Mouse (Mus musculus) E14TG2a.4 (cell line): ENCODE data around the gene Zc3h7b.

Source experiments
- H3K27me3 ChIP-seq: 2 replicates; pipeline ENCODE4 v1.6.1; 2014; ENCODE audit warnings: low read length, control low read depth; ENCODE audit not compliant: insufficient read depth
- H3K36me3 ChIP-seq: 2 replicates; pipeline ENCODE4 v1.6.1; 2014; ENCODE audit warnings: low read length, control low read depth; ENCODE audit not compliant: insufficient read depth
- H3K4me1 ChIP-seq: replicated peaks from 2 replicates; pipeline ENCODE4 v1.6.1; 2014; ENCODE audit warnings: low read depth, low read length, control low read depth
- H3K4me3 ChIP-seq: replicated peaks from 2 replicates; pipeline ENCODE4 v1.5.1; 2014; ENCODE audit warnings: mild to moderate bottlenecking, low read length
- H3K9me3 ChIP-seq: 2 replicates; pipeline ENCODE4 v1.6.1; 2014; ENCODE audit warnings: low read length, control low read depth
- CTCF ChIP-seq: conservative IDR thresholded peaks from 2 replicates; pipeline ENCODE4 v1.5.1; 2014; ENCODE audit warnings: low read length
- NANOG ChIP-seq: IDR thresholded peaks from 2 replicates; pipeline ENCODE4 v1.6.1; 2014; ENCODE audit warnings: borderline replicate concordance, low read length, mixed read lengths
- POU5F1 ChIP-seq: IDR thresholded peaks from 2 replicates; pipeline ENCODE4 v1.6.1; 2014; ENCODE audit warnings: low read length, borderline replicate concordance

Zc3h7b gene

GRCm38 (mm10) chr15:81804172-81804571, 59.3 kb downstream of the Zc3h7b start:
- Histone ChIP-seq H3K9me3 (no peaks in the 10 kb centered on the region), H3K4me1 (peaks cover 14% of the 10 kb centered on the region), H3K27me3 (peaks cover 51% of the 10 kb centered on the region), H3K4me3 (no peak overlapping the region), H3K36me3 (no peaks in the 10 kb centered on the region)
- TF ChIP-seq NANOG, result no peak

- Histone ChIP-seq H3K36me3 (no peaks in the 10 kb centered on the region), H3K9me3 (no peaks in the 10 kb centered on the region), H3K4me1 (peaks cover 18% of the 10 kb centered on the region), H3K4me3 (no peak overlapping the region), H3K27me3 (peaks cover 49% of the 10 kb centered on the region)
- no peak for TF ChIP-seq NANOG
- no peak for TF ChIP-seq CTCF
- no peak for TF ChIP-seq POU5F1
Observed at GRCm38 (mm10) chr15:81804883-81805282, 60.0 kb downstream of the Zc3h7b start.

GRCm38 (mm10) chr15:81805624-81806023, 60.8 kb downstream of the Zc3h7b start:
- Histone ChIP-seq H3K27me3 (peaks cover 49% of the 10 kb centered on the region), H3K4me3 (no peak overlapping the region), H3K4me1 (peaks cover 25% of the 10 kb centered on the region), H3K9me3 (no peaks in the 10 kb centered on the region), H3K36me3 (no peaks in the 10 kb centered on the region)
- TF ChIP-seq CTCF (no peak), NANOG (no peak), POU5F1 (no peak)

- no peak for TF ChIP-seq CTCF
- no peak for TF ChIP-seq POU5F1
- TF ChIP-seq NANOG, result no peak
- peaks cover 42% of the 10 kb centered on the region for H3K27me3 ChIP-seq
- no peaks in the 10 kb centered on the region for H3K36me3 ChIP-seq
- H3K4me3 ChIP-seq, result no peak overlapping the region
- no peaks in the 10 kb centered on the region for H3K9me3 ChIP-seq
- H3K4me1 ChIP-seq, result peaks cover 26% of the 10 kb centered on the region
Observed at GRCm38 (mm10) chr15:81806621-81807404, 62.0 kb downstream of the Zc3h7b start.

GRCm38 (mm10) chr15:81808799-81809198, 63.9 kb downstream of the Zc3h7b start:
- TF ChIP-seq CTCF, result no peak
- TF ChIP-seq POU5F1, result no peak
- TF ChIP-seq NANOG, result no peak
- H3K9me3 ChIP-seq, result no peaks in the 10 kb centered on the region
- H3K4me1 ChIP-seq, result peaks cover 32% of the 10 kb centered on the region
- H3K36me3 ChIP-seq, result no peaks in the 10 kb centered on the region
- H3K4me3 ChIP-seq, result no peak overlapping the region
- peaks cover 25% of the 10 kb centered on the region for H3K27me3 ChIP-seq

GRCm38 (mm10) chr15:81809550-81809949, 64.7 kb downstream of the Zc3h7b start:
- TF ChIP-seq POU5F1 (no peak), CTCF (no peak), NANOG (no peak)
- Histone ChIP-seq H3K36me3 (0 out of 2 replicates have a peak, but pooled peaks cover 2% of the 10 kb centered on the region), H3K27me3 (peaks cover 18% of the 10 kb centered on the region)

GRCm38 (mm10) chr15:81810150-81810549, 65.3 kb downstream of the Zc3h7b start:
- peaks cover 12% of the 10 kb centered on the region for H3K27me3 ChIP-seq
- H3K4me1 ChIP-seq, result peaks cover 37% of the 10 kb centered on the region
- H3K4me3 ChIP-seq, result peak overlapping the region; percentile 86
- no peaks in the 10 kb centered on the region for H3K9me3 ChIP-seq
- TF ChIP-seq CTCF, result no peak
- no peak for TF ChIP-seq POU5F1
- TF ChIP-seq NANOG, result no peak
- peaks cover 8% of the 10 kb centered on the region for H3K36me3 ChIP-seq

More at GRCm38 (mm10) chr15:81809550-81809949, 64.7 kb downstream of the Zc3h7b start:
- peak overlapping the region; percentile 86 for H3K4me3 ChIP-seq
- H3K4me1 ChIP-seq, result peaks cover 37% of the 10 kb centered on the region
- no peaks in the 10 kb centered on the region for H3K9me3 ChIP-seq

- H3K27me3 ChIP-seq, result peaks cover 8% of the 10 kb centered on the region
- no peaks in the 10 kb centered on the region for H3K9me3 ChIP-seq
- TF ChIP-seq POU5F1 (no peak), NANOG (no peak), CTCF (no peak)
- peaks cover 37% of the 10 kb centered on the region for H3K4me1 ChIP-seq
- peaks cover 16% of the 10 kb centered on the region for H3K36me3 ChIP-seq
- H3K4me3 ChIP-seq, result peak overlapping the region; percentile 86
Observed at GRCm38 (mm10) chr15:81810671-81811598, 66.1 kb downstream of the Zc3h7b start.
